Mouse (Mus musculus): Measurements from ENCODE around the gene Cdk15. TPM values are rescaled to one million over a fixed set of nuclear protein-coding genes. Genes with fewer than 3 reads are reported as not detected.

Gene Cdk15
- 0.76 and 1.4 TPM in 2 replicates for polyA plus RNA-seq (2015; fragmentation: Nextera tagmentation; extraction: Ambion mirVana)

DNA sequence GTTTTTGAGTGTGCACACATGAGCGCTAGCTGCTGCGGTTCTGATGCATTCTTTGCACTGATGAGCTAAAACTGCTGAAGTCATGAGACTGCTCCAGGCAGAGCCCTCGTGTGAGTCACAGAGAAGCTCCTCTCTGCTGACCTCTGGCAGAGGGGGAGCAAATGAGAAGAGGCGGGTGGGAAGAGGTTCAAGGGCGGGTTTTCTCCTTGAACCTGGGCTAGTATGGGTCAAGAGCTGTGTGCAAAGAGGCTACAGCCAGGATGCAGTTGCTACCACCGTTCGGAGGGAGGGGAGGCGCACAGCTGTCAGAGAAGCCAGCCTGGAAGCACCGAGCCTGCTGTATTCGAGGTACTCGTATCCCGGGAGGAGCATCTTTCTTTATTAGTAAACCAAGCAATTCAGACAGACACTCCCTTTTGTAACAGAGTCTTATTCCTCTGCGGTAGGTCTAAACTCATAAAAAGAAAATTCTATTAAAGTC is at the start of gene Cdk15:
TSS of gene Cdk15 (plus strand) at position 156 of the 481 bp plus-strand sequence.
- 7% methylated on average over 13 of the region's 13 CpGs for WGBS
- H3K27me3 ChIP-seq (ENCODE audit: insufficient read depth, low read length), result no peaks in the 10 kb centered on the region
- no peaks in the 10 kb centered on the region for H3K9me3 ChIP-seq (ENCODE audit: low read length)
- H3K36me3 ChIP-seq (ENCODE audit: insufficient read depth, low read length), result no peaks in the 10 kb centered on the region
- peak; percentile 75 for ATAC-seq (ENCODE audit: low FRiP score, low TSS enrichment)
- peak within 1 kb of the TSS; percentile 41 for H3K4me2 ChIP-seq (replicated peaks; ENCODE audit: low read depth, low read length)
- H3K9ac ChIP-seq (replicated peaks; ENCODE audit: low read length), result 0 out of 2 replicates have a peak within 1 kb of the TSS, but pooled peaks have one; percentile 7
- peak within 1 kb of the TSS; percentile 43; the same call in 1 of the 2 replicates for H3K27ac ChIP-seq (ENCODE audit: low read length)
- no peak within 1 kb of the TSS for H3K4me3 ChIP-seq (ENCODE audit: low read length)
- peaks cover 22% of the 10 kb centered on the region for H3K4me1 ChIP-seq (ENCODE audit: insufficient read depth, low read length)

DNA sequence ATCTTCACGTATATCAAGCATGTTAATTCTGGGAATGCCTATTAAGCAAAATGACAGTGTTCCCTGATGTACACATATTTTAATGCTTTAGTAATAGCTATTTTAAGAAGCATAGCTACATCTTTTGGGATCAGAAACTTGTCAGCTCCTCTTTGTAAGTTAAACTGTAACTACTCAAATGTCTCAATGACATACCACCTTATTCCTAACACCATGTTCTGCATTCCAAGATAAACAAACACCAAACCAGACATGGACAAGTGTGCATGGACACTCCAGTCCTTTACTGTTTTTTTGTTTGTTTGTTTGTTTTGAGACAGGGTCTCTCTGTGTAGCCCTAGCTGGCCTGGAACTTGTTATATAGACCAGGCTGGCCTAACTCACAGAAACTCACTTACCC is 48.4 kb upstream of the Cdk15 start:
- H3K4me1 ChIP-seq (ENCODE audit: insufficient read depth, low read length), result peaks cover 3% of the 10 kb centered on the region; the same call in 1 of the 2 replicates
- no peak for ATAC-seq (ENCODE audit: low FRiP score, low TSS enrichment)
- no peak overlapping the region for H3K4me2 ChIP-seq (replicated peaks; ENCODE audit: low read depth, low read length)
- H3K9me3 ChIP-seq (ENCODE audit: low read length), result no peaks in the 10 kb centered on the region
- H3K9ac ChIP-seq (replicated peaks; ENCODE audit: low read length), result no peak overlapping the region
- H3K36me3 ChIP-seq (ENCODE audit: insufficient read depth, low read length), result peaks cover 8% of the 10 kb centered on the region; the same call in 1 of the 2 replicates
- WGBS, result 85% methylated on average over 1 of the region's 1 CpGs
- no peak overlapping the region for H3K27ac ChIP-seq (ENCODE audit: low read length)
- no peaks in the 10 kb centered on the region for H3K27me3 ChIP-seq (ENCODE audit: insufficient read depth, low read length)
- no peak overlapping the region for H3K4me3 ChIP-seq (ENCODE audit: low read length)

DNA sequence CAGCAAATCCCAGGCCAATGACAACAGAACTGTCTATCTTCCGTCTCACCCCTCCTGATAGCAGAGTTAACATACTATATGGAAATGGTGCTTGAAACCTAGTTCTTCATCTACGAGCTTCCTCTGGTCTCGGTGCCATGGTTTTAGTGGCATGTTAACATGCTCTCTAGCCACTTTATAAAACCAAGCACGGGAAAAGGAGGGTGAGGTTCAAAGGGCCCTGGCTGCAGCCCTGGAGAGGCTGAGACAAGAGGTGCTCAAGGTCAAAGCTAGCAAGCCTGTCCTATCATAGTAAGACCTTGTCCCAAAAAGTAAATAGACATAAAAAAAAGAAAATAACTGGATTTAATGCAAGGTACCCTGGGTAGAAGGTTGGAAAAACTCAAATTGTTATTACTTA is 45.1 kb upstream of the Cdk15 start:
- WGBS, result 74% methylated on average over 4 of the region's 4 CpGs
- Histone ChIP-seq H3K4me3 (ENCODE audit: low read length) (no peak overlapping the region), H3K9ac (replicated peaks; ENCODE audit: low read length) (no peak overlapping the region), H3K36me3 (ENCODE audit: insufficient read depth, low read length) (peaks cover 8% of the 10 kb centered on the region; the same call in 1 of the 2 replicates), H3K27me3 (ENCODE audit: insufficient read depth, low read length) (no peaks in the 10 kb centered on the region), H3K27ac (ENCODE audit: low read length) (no peak overlapping the region), H3K4me2 (replicated peaks; ENCODE audit: low read depth, low read length) (no peak overlapping the region), H3K4me1 (ENCODE audit: insufficient read depth, low read length) (peaks cover 3% of the 10 kb centered on the region; the same call in 1 of the 2 replicates), H3K9me3 (ENCODE audit: low read length) (no peaks in the 10 kb centered on the region)
- peak; percentile 39; the same call in 1 of the 2 replicates for ATAC-seq (ENCODE audit: low FRiP score, low TSS enrichment)

DNA sequence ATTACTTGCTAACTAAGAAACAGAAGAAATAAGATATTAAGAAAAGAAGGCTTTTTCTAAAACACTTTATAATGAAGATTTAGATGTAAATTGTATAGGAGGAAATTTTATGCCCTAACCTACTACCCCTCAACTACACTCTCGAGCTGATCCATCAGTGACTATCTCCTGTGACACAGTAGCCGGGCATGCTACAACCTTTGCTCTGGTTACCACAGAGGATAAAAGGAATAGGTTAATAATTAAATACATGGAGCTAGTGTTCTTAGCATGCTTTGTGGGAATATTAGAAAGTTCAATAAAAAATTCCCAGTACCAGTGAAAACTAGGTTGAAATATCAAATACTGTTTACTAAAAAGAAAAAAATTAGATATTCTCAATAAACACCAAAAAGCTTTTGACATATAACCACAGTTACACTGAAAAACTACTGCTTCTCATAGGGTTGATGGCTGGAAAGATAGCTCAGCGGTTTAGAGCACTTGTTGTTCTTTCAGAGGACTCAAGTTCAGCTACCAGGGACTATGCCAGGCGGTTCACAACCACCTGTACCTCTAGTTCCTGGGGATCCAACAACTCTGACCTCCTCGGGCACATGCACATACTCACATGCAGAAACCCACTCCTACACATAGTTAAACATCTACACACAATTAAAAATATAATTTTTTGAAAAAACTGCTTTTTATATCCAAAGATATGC is 44.5 kb upstream of the Cdk15 start:
- peak; percentile 88 for ATAC-seq (ENCODE audit: low FRiP score, low TSS enrichment)
- WGBS, result 52% methylated on average over 5 of the region's 5 CpGs
- Histone ChIP-seq H3K4me2 (replicated peaks; ENCODE audit: low read depth, low read length) (no peak overlapping the region), H3K4me1 (ENCODE audit: insufficient read depth, low read length) (peaks cover 3% of the 10 kb centered on the region; the same call in 1 of the 2 replicates), H3K27ac (ENCODE audit: low read length) (peak overlapping the region; percentile 77; the same call in 1 of the 2 replicates), H3K27me3 (ENCODE audit: insufficient read depth, low read length) (no peaks in the 10 kb centered on the region), H3K36me3 (ENCODE audit: insufficient read depth, low read length) (peaks cover 8% of the 10 kb centered on the region; the same call in 1 of the 2 replicates), H3K9me3 (ENCODE audit: low read length) (no peaks in the 10 kb centered on the region), H3K4me3 (ENCODE audit: low read length) (no peak overlapping the region), H3K9ac (replicated peaks; ENCODE audit: low read length) (no peak overlapping the region)

DNA sequence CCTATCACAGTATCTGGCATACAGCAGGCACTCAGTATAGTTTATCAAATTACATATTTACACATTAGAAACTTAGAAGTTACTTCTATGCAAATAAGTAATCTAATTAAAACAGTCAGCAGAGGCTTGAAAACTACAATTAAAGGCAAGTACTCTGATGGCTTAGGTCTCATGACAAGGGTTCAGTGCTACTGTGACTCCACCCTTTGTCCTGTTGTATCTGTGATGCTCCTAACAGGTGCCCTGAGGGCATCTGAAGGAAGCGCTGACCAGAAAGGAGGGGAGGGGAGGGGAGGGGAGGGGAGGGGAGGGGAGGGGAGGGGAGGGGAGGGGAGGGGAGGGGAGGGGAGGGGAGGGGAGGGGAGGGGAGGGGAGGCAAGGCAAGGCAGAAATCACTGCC is 43.8 kb upstream of the Cdk15 start:
- no CpG with 5 or more reads among the region's 1 CpGs for WGBS
- H3K27me3 ChIP-seq (ENCODE audit: insufficient read depth, low read length), result no peaks in the 10 kb centered on the region
- H3K4me3 ChIP-seq (ENCODE audit: low read length), result no peak overlapping the region
- no peak overlapping the region for H3K27ac ChIP-seq (ENCODE audit: low read length)
- H3K36me3 ChIP-seq (ENCODE audit: insufficient read depth, low read length), result peaks cover 8% of the 10 kb centered on the region; the same call in 1 of the 2 replicates
- H3K9ac ChIP-seq (replicated peaks; ENCODE audit: low read length), result no peak overlapping the region
- H3K4me1 ChIP-seq (ENCODE audit: insufficient read depth, low read length), result peaks cover 3% of the 10 kb centered on the region; the same call in 1 of the 2 replicates
- no peaks in the 10 kb centered on the region for H3K9me3 ChIP-seq (ENCODE audit: low read length)
- ATAC-seq (ENCODE audit: low FRiP score, low TSS enrichment), result no peak
- no peak overlapping the region for H3K4me2 ChIP-seq (replicated peaks; ENCODE audit: low read depth, low read length)

DNA sequence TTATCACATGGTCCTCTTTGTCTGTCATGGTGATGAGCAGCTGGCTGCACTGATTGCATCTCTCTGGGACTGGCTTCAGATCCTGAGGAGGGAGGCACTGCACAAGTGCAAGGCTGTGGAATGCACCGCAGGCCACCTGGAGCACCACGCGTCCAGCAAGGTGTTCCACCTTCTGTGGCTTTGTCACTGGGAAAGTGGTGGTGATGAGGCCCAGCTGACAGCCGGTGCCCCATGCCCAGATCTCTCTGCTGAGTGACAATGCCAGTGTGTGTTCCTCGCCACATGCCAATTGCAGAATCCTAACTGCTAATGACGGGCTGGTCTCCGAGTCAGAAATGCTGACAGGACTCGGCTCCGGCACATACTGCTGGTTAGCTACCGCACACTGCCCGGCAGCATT is 41.3 kb upstream of the Cdk15 start:
- H3K27me3 ChIP-seq (ENCODE audit: insufficient read depth, low read length), result no peaks in the 10 kb centered on the region
- peaks cover 3% of the 10 kb centered on the region; the same call in 1 of the 2 replicates for H3K4me1 ChIP-seq (ENCODE audit: insufficient read depth, low read length)
- WGBS, result 95% methylated on average over 11 of the region's 11 CpGs
- H3K27ac ChIP-seq (ENCODE audit: low read length), result no peak overlapping the region
- ATAC-seq (ENCODE audit: low FRiP score, low TSS enrichment), result no peak
- no peak overlapping the region for H3K4me2 ChIP-seq (replicated peaks; ENCODE audit: low read depth, low read length)
- H3K4me3 ChIP-seq (ENCODE audit: low read length), result no peak overlapping the region
- H3K9me3 ChIP-seq (ENCODE audit: low read length), result no peaks in the 10 kb centered on the region
- no peak overlapping the region for H3K9ac ChIP-seq (replicated peaks; ENCODE audit: low read length)
- H3K36me3 ChIP-seq (ENCODE audit: insufficient read depth, low read length), result 0 out of 2 replicates have a peak, but pooled peaks cover 2% of the 10 kb centered on the region

DNA sequence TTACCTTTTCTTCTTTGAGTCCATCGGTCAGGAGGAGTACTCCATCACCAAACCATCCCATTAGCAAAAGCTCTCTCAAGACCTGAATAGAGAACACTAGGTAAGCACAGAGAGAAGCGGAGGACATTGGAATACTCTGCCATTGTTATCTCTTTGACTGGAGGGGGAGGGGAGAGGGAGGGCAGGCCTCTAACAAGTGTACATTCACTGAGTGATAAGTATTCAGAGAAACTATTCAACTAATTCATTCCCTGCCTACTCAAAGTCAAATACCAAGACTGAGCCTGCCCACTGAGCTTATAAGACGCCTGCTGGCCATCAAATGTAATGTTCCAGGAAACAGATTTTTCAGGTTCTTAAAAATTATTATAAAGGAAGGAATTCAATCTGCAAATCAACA is 36.3 kb upstream of the Cdk15 start:
- 91% methylated on average over 3 of the region's 3 CpGs for WGBS
- Histone ChIP-seq H3K27me3 (ENCODE audit: insufficient read depth, low read length) (no peaks in the 10 kb centered on the region), H3K4me3 (ENCODE audit: low read length) (no peak overlapping the region), H3K9me3 (ENCODE audit: low read length) (no peaks in the 10 kb centered on the region), H3K4me1 (ENCODE audit: insufficient read depth, low read length) (no peaks in the 10 kb centered on the region), H3K9ac (replicated peaks; ENCODE audit: low read length) (no peak overlapping the region), H3K36me3 (ENCODE audit: insufficient read depth, low read length) (no peaks in the 10 kb centered on the region), H3K4me2 (replicated peaks; ENCODE audit: low read depth, low read length) (no peak overlapping the region), H3K27ac (ENCODE audit: low read length) (no peak overlapping the region)
- ATAC-seq (ENCODE audit: low FRiP score, low TSS enrichment), result no peak

DNA sequence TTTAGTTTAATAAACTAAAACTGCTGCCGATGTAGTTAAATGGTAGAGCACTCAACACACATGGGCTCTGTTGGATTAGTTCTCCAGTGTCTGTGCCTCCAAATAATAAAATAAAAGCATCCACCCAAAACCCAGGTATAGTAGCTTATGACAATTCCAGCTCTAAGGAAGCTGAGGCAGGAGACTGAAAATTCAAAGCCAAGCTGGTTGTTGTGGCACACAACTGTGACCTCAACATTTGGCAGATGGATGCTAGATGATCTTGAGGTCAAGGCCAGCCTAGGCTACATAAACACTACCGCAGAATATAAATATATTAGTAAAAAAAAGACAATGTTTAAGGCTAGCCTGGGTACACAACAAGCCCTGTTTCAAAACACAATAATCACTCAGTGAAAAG is 35.1 kb upstream of the Cdk15 start:
- H3K36me3 ChIP-seq (ENCODE audit: insufficient read depth, low read length), result no peaks in the 10 kb centered on the region
- no peaks in the 10 kb centered on the region for H3K9me3 ChIP-seq (ENCODE audit: low read length)
- H3K4me2 ChIP-seq (replicated peaks; ENCODE audit: low read depth, low read length), result no peak overlapping the region
- no peaks in the 10 kb centered on the region for H3K4me1 ChIP-seq (ENCODE audit: insufficient read depth, low read length)
- no peak overlapping the region for H3K9ac ChIP-seq (replicated peaks; ENCODE audit: low read length)
- no peak overlapping the region for H3K4me3 ChIP-seq (ENCODE audit: low read length)
- no peak overlapping the region for H3K27ac ChIP-seq (ENCODE audit: low read length)
- ATAC-seq (ENCODE audit: low FRiP score, low TSS enrichment), result no peak
- WGBS, result 80% methylated on average over 2 of the region's 2 CpGs
- H3K27me3 ChIP-seq (ENCODE audit: insufficient read depth, low read length), result no peaks in the 10 kb centered on the region

DNA sequence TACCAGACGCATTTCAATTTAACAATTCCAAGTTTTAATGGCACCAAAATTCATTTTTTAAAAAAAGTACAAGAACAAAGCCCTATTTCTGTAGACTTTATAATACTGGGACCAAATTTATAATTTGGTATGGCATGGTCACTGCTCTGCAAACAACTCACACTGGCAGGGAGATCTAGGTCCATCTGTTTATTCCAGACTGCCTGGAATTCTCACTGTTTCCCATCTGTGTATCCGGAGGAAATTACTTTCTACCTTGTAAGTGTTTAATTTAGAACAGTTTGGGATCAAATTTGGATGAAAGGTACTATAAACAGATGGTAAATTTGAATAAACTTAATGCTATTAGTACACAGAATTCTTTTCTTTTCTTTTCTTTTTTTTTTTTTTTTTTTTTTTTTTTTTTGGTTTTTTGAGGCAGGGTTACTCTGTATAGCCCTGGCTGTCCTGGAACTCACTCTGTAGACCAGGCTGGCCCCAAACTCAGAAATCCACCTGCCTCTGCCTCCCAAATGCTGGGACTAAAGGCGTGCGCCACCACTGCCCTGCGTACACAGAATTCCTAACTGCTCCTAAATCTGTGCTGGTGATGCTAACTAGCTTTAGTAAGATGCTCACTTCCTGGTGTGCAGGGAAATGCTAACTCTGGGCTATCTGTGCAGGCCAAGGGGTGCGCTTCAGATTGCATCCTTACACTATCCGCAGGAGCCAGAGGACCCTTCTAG is 34.4 kb upstream of the Cdk15 start:
- H3K4me2 ChIP-seq (replicated peaks; ENCODE audit: low read depth, low read length), result no peak overlapping the region
- no peak overlapping the region for H3K9ac ChIP-seq (replicated peaks; ENCODE audit: low read length)
- H3K27ac ChIP-seq (ENCODE audit: low read length), result no peak overlapping the region
- no peaks in the 10 kb centered on the region for H3K4me1 ChIP-seq (ENCODE audit: insufficient read depth, low read length)
- WGBS, result 88% methylated on average over 7 of the region's 7 CpGs
- no peak for ATAC-seq (ENCODE audit: low FRiP score, low TSS enrichment)
- H3K27me3 ChIP-seq (ENCODE audit: insufficient read depth, low read length), result no peaks in the 10 kb centered on the region
- H3K4me3 ChIP-seq (ENCODE audit: low read length), result no peak overlapping the region
- no peaks in the 10 kb centered on the region for H3K36me3 ChIP-seq (ENCODE audit: insufficient read depth, low read length)
- no peaks in the 10 kb centered on the region for H3K9me3 ChIP-seq (ENCODE audit: low read length)

All from kidney, embryonic 16.5 days (tissue).